Mouse (Mus musculus): ENCODE results near the gene Trpc4ap. TPM values are rescaled to one million over a fixed set of nuclear protein-coding genes. Genes with fewer than 3 reads are reported as not detected.

The Trpc4ap gene
- polyA plus RNA-seq, 1 experiment from 2014 or later = 50.8 TPM

- Histone ChIP-seq H3K9ac (no peak overlapping the region), H3K27me3 (peaks cover 84% of the 10 kb centered on the region), H3K9me3 (replicated peaks) (no peaks in the 10 kb centered on the region), H3K27ac (no peak overlapping the region), H3K4me3 (replicated peaks) (no peak overlapping the region), H3K36me3 (peaks cover 14% of the 10 kb centered on the region), H3K4me1 (replicated peaks) (peaks cover 37% of the 10 kb centered on the region), H3K4me2 (peak overlapping the region; percentile 60; the same call in 1 of the 2 replicates)
- WGBS (ENCODE audit: insufficient replicate concordance) = 76% methylated on average over 13 of the region's 13 CpGs
- DNase-seq = no peak
- ATAC-seq (ENCODE audit: low read depth) = no peak
These were observed 63.7 kb downstream of the Trpc4ap start for GRCm38 (mm10) chr2:155628519-155628918.

- ATAC-seq (ENCODE audit: low read depth) (no peak), DNase-seq (no peak)
- 71% methylated on average over 9 of the region's 9 CpGs for WGBS (ENCODE audit: insufficient replicate concordance)
- H3K4me2 ChIP-seq = no peak overlapping the region
- peaks cover 80% of the 10 kb centered on the region for H3K27me3 ChIP-seq
- no peaks in the 10 kb centered on the region for H3K9me3 ChIP-seq (replicated peaks)
- no peak overlapping the region for H3K4me3 ChIP-seq (replicated peaks)
- peaks cover 10% of the 10 kb centered on the region for H3K36me3 ChIP-seq
- H3K27ac ChIP-seq = no peak overlapping the region
- H3K9ac ChIP-seq = no peak overlapping the region
- H3K4me1 ChIP-seq (replicated peaks) = peaks cover 41% of the 10 kb centered on the region
These were observed 64.1 kb downstream of the Trpc4ap start for GRCm38 (mm10) chr2:155628112-155628511.

- H3K27ac ChIP-seq = no peak overlapping the region
- peaks cover under 1% of the 10 kb centered on the region; the same call in 1 of the 2 replicates for H3K36me3 ChIP-seq
- no peak overlapping the region for H3K4me2 ChIP-seq
- H3K4me1 ChIP-seq (replicated peaks) = peaks cover 50% of the 10 kb centered on the region
- H3K9me3 ChIP-seq (replicated peaks) = no peaks in the 10 kb centered on the region
- ATAC-seq (ENCODE audit: low read depth) (no peak), DNase-seq (no peak)
- no peak overlapping the region for H3K4me3 ChIP-seq (replicated peaks)
- H3K9ac ChIP-seq = no peak overlapping the region
- 45% methylated on average over 21 of the region's 21 CpGs for WGBS (ENCODE audit: insufficient replicate concordance)
- H3K27me3 ChIP-seq = peaks cover 75% of the 10 kb centered on the region
These were observed 65.0 kb downstream of the Trpc4ap start for GRCm38 (mm10) chr2:155627030-155627738.

GRCm38 (mm10) chr2:155626277-155626676 is 65.9 kb downstream of the Trpc4ap start:
- 60% methylated on average over 15 of the region's 15 CpGs for WGBS (ENCODE audit: insufficient replicate concordance)
- Histone ChIP-seq H3K27ac (no peak overlapping the region), H3K27me3 (peaks cover 66% of the 10 kb centered on the region), H3K36me3 (no peaks in the 10 kb centered on the region), H3K9me3 (replicated peaks) (no peaks in the 10 kb centered on the region), H3K4me2 (no peak overlapping the region), H3K9ac (no peak overlapping the region), H3K4me1 (replicated peaks) (peaks cover 55% of the 10 kb centered on the region), H3K4me3 (replicated peaks) (no peak overlapping the region)
- no peak for DNase-seq
- no peak for ATAC-seq (ENCODE audit: low read depth)

- 23% methylated on average over 10 of the region's 10 CpGs for WGBS (ENCODE audit: insufficient replicate concordance)
- peaks cover 51% of the 10 kb centered on the region for H3K27me3 ChIP-seq
- no peaks in the 10 kb centered on the region for H3K36me3 ChIP-seq
- no peak overlapping the region for H3K27ac ChIP-seq
- ATAC-seq (ENCODE audit: low read depth) (peak; percentile 25; the same call in 1 of the 2 replicates), DNase-seq (no peak)
- H3K4me3 ChIP-seq (replicated peaks) = no peak overlapping the region
- peaks cover 60% of the 10 kb centered on the region for H3K4me1 ChIP-seq (replicated peaks)
- no peaks in the 10 kb centered on the region for H3K9me3 ChIP-seq (replicated peaks)
- no peak overlapping the region for H3K9ac ChIP-seq
- no peak overlapping the region for H3K4me2 ChIP-seq
These were observed 67.5 kb downstream of the Trpc4ap start for GRCm38 (mm10) chr2:155624730-155625129.

- ATAC-seq (ENCODE audit: low read depth) (no peak), DNase-seq (no peak)
- Histone ChIP-seq H3K9me3 (replicated peaks) (no peaks in the 10 kb centered on the region), H3K27me3 (peaks cover 43% of the 10 kb centered on the region), H3K36me3 (no peaks in the 10 kb centered on the region), H3K9ac (no peak overlapping the region), H3K4me1 (replicated peaks) (peaks cover 60% of the 10 kb centered on the region), H3K4me3 (replicated peaks) (no peak overlapping the region), H3K4me2 (no peak overlapping the region), H3K27ac (no peak overlapping the region)
- WGBS (ENCODE audit: insufficient replicate concordance) = 63% methylated on average over 6 of the region's 6 CpGs
These were observed 68.2 kb downstream of the Trpc4ap start for GRCm38 (mm10) chr2:155623996-155624395.

- H3K4me3 ChIP-seq (replicated peaks) = no peak overlapping the region
- DNase-seq (no peak), ATAC-seq (ENCODE audit: low read depth) (no peak)
- H3K9me3 ChIP-seq (replicated peaks) = no peaks in the 10 kb centered on the region
- H3K36me3 ChIP-seq = no peaks in the 10 kb centered on the region
- WGBS (ENCODE audit: insufficient replicate concordance) = 24% methylated on average over 11 of the region's 11 CpGs
- H3K27ac ChIP-seq = no peak overlapping the region
- peaks cover 69% of the 10 kb centered on the region for H3K4me1 ChIP-seq (replicated peaks)
- H3K27me3 ChIP-seq = peaks cover 29% of the 10 kb centered on the region
- no peak overlapping the region for H3K4me2 ChIP-seq
- H3K9ac ChIP-seq = 0 out of 2 replicates have a peak overlapping the region, but pooled peaks have one; percentile 6
These were observed 69.6 kb downstream of the Trpc4ap start for GRCm38 (mm10) chr2:155622606-155623005.

- Histone ChIP-seq H3K27ac (peak overlapping the region; percentile 74; the same call in 1 of the 2 replicates), H3K9me3 (replicated peaks) (no peaks in the 10 kb centered on the region), H3K27me3 (peaks cover 5% of the 10 kb centered on the region; the same call in 1 of the 2 replicates), H3K4me2 (no peak overlapping the region), H3K4me1 (replicated peaks) (peaks cover 92% of the 10 kb centered on the region), H3K4me3 (replicated peaks) (no peak overlapping the region), H3K9ac (no peak overlapping the region), H3K36me3 (no peaks in the 10 kb centered on the region)
- DNase-seq = peak; percentile 82
- ATAC-seq (ENCODE audit: low read depth) = peak; percentile 68
- WGBS (ENCODE audit: insufficient replicate concordance) = 12% methylated on average over 8 of the region's 8 CpGs
These were observed 72.4 kb downstream of the Trpc4ap start for GRCm38 (mm10) chr2:155619817-155620216.

- Histone ChIP-seq H3K4me3 (replicated peaks) (peak overlapping the region; percentile 1; the same call in 1 of the 2 replicates), H3K9me3 (replicated peaks) (no peaks in the 10 kb centered on the region), H3K4me2 (peak overlapping the region; percentile 39), H3K9ac (peak overlapping the region; percentile 42), H3K36me3 (no peaks in the 10 kb centered on the region), H3K27ac (peak overlapping the region; percentile 74), H3K4me1 (replicated peaks) (peaks cover 94% of the 10 kb centered on the region), H3K27me3 (no peaks in the 10 kb centered on the region)
- 17% methylated on average over 6 of the region's 6 CpGs for WGBS (ENCODE audit: insufficient replicate concordance)
- no peak for DNase-seq
- ATAC-seq (ENCODE audit: low read depth) = no peak
These were observed 75.2 kb downstream of the Trpc4ap start for GRCm38 (mm10) chr2:155616971-155617370.

- no peaks in the 10 kb centered on the region for H3K9me3 ChIP-seq (replicated peaks)
- peaks cover 84% of the 10 kb centered on the region for H3K4me1 ChIP-seq (replicated peaks)
- no peaks in the 10 kb centered on the region for H3K36me3 ChIP-seq
- 15% methylated on average over 8 of the region's 8 CpGs for WGBS (ENCODE audit: insufficient replicate concordance)
- H3K4me2 ChIP-seq = peak overlapping the region; percentile 90
- peak; percentile 72 for DNase-seq
- H3K27ac ChIP-seq = peak overlapping the region; percentile 97
- peak; percentile 77 for ATAC-seq (ENCODE audit: low read depth)
- H3K9ac ChIP-seq = peak overlapping the region; percentile 85
- no peaks in the 10 kb centered on the region for H3K27me3 ChIP-seq
- H3K4me3 ChIP-seq (replicated peaks) = peak overlapping the region; percentile 68
These were observed 78.2 kb downstream of the Trpc4ap start for GRCm38 (mm10) chr2:155613953-155614352.

GRCm38 (mm10) chr2:155613326-155613755 is 78.8 kb downstream of the Trpc4ap start:
- Histone ChIP-seq H3K9ac (peak overlapping the region; percentile 85), H3K9me3 (replicated peaks) (no peaks in the 10 kb centered on the region), H3K27me3 (no peaks in the 10 kb centered on the region), H3K36me3 (no peaks in the 10 kb centered on the region), H3K27ac (peak overlapping the region; percentile 97), H3K4me3 (replicated peaks) (peak overlapping the region; percentile 68), H3K4me2 (peak overlapping the region; percentile 90), H3K4me1 (replicated peaks) (peaks cover 79% of the 10 kb centered on the region)
- ATAC-seq (ENCODE audit: low read depth) = peak; percentile 96
- peak; percentile 97 for DNase-seq
- 4% methylated on average over 20 of the region's 20 CpGs for WGBS (ENCODE audit: insufficient replicate concordance)
